Mouse (Mus musculus) layer of hippocampus, postnatal 25 days (tissue): ENCODE measurements around the gene Fut11. TPM values are rescaled to one million over a fixed set of nuclear protein-coding genes. Genes with fewer than 3 reads are reported as not detected.
"Not testable (repeated sequence)": the region's sequence is repeated elsewhere in the genome, so short reads cannot be mapped to it uniquely, and the experiment has no call there.

Experiments
- DNase-seq, 2 experiments: peaks; one replicate each; pipeline ENCODE4 v3.0.0; 2022; ENCODE audit warnings: mixed read lengths in 2 of 2, low spot score in 1 of 2; ENCODE audit errors: extremely low spot score in 1 of 2
- total RNA-seq, 2 experiments: library from RNA; stranded (reverse); gene quantifications; 2 replicates each; pipeline ENCODE4 v1.2.3; 2021

Gene Fut11
- total RNA-seq, 2 experiments from 2014 or later = 15.6 to 16.0 TPM

DNA sequence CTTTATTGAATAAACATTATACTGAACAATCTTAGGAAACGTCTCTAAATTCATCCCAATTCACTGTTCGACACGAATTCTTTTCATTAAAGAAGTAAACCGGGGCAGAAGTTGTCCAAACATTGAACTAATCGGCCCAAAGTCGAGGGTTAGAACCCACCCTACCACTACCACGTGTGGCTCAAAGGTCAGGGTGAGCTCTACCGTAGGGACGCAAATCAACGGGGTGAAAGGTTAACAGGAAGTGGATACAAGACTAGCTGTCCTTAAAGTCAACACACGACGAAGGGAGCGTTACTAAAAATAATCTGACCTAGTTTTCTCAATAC lies 21.1 kb upstream of the Fut11 start:
- no peak for DNase-seq

DNA sequence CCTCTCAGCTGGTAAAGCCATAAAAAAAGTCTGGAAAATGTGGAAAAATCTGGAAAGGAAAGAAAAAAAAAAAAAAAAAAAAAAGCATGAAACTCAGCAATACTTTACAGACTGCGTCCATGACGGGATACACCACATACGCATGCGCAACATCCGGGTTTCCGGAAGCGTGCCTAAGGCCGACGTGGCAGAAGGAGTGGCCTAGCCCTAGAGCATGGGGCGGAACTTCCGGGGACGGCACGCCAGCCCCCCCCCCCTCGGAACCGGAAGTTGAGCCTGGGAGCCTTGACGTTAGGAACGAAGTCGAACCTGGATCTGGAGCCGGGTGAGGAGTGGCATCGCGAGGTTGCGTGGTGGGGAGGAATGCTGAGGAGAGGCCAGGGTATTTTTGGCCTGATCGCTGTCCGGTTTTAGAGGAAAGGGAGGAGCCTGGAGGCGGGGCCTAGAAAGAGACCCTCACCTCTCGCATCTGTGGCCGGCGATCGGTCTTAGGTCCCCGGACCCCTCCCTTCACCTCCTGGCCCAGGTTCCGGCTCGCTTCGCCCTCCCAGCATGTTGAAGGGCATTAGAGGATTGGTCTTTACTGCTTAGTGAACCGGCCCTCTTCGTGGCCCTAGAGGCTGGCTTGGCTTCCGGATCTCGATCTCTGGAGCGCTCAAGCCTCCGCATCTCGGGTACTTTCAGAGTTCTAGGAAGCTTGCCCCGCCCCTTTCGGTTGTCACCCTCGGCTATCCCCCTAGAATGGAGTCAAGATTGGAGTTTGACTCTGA lies 20.5 kb upstream of the Fut11 start, which contains the start of gene Sec24c:
Gene Sec24c, plus strand, starts transcription at position 245 of the 770 bp plus-strand sequence.
- peak; percentile 89 to 99 for DNase-seq

DNA sequence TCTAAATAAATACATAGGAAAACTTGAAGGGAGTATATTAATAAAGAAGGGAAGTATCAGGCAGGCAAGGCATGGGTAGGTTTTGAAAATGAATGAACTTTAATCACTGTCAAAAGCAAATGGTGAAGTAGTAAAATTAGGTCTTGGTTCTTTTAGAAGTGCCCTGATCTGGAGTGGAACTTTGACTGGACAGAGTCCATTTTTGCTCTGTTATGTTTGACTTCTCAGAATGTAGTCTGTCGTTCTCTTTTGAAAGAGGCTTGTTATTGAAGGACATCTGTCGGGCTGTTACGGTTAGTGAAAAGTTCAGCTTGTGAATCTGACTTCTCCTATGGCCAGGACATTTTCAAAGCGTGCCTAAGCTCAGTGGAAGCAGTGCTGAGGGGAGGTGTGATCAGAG lies 16.9 kb upstream of the Fut11 start:
- DNase-seq = no peak

DNA sequence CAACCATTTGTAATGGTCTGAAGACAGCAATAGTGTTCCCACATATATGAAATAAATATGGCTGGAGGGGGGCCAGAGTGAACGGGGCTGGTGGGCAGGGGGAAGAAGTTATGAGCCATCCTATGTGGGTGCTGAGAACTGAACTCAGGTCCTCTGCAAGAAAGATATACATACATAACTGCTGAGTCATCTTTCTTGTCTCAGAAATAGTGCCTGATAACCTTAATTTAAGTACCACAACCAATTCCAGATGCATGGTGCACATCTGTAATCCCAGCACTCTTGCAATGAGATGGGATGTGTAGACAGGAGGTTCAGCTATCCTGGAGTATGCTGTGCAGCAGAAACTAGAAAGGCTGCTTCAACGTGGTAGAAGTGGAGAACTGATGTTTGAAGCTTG lies 13.0 kb upstream of the Fut11 start:
- no peak for DNase-seq

DNA sequence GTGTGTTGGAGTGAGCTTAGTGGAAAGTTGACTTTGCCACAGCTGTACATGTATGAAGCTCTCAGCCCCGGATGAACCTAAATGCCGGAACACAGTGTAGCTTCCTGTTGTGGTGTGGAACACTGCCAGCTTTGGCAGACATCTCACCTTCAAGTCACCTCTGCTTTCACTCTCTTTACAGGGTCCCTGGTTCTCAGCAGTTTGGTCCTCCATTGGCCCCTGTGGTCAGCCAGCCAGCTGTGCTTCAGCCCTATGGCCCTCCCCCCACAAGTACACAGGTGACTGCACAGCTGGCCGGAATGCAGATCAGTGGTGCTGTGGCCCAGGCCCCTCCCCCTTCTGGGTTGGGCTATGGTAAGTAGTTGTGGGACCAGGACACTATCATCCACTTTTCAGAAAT lies 12.3 kb upstream of the Fut11 start:
- no peak for DNase-seq

DNA sequence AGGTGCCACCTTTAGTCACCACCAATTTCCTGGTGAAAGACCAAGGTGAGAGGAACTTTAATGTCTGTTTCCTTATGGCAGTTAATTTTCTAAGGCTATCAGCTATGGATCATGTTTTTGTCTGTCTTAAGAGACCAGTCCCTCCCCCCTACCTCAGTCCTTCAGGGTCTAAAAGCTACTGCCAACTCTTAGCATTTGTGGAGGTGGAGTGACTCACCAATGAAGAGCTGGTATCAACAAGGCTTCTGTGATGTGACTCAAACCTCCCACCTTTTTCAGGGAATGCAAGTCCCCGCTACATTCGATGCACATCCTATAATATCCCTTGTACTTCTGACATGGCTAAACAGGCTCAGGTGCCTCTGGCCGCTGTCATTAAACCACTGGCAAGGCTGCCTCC lies 8.2 kb upstream of the Fut11 start:
- no peak for DNase-seq

DNA sequence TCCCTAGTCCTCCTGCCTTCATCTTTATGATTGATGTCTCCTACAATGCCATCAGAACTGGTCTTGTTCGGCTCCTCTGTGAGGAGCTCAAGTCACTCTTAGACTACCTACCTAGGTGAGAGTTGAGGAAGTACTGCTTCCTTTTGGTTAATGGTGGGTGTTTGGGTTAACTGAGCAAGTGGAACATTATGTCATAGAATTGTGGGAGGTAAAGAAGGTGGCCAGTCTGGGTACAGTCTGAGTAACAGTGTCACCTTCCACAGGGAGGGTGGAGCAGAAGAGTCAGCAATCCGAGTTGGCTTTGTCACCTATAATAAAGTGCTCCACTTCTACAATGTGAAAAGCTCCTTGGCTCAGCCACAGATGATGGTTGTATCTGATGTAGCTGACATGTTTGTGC lies 5.8 kb upstream of the Fut11 start:
- DNase-seq = no peak

DNA sequence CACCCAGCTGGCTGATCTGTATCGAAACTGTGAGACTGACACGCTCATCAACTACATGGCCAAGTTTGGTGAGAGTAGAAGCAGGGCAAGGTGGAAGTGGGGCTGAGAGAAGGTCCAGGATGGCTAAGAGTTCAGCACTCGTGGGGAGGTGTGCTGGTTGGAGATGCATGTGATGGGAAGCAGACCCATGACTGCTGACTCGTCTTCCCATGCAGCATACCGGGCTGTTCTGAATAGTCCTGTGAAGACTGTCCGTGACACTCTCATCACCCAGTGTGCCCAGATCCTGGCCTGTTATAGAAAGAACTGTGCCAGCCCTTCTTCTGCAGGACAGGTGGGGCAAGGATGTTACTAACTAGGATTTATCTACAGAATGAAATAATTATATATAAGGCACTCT lies 3.0 kb upstream of the Fut11 start:
- no peak for DNase-seq

DNA sequence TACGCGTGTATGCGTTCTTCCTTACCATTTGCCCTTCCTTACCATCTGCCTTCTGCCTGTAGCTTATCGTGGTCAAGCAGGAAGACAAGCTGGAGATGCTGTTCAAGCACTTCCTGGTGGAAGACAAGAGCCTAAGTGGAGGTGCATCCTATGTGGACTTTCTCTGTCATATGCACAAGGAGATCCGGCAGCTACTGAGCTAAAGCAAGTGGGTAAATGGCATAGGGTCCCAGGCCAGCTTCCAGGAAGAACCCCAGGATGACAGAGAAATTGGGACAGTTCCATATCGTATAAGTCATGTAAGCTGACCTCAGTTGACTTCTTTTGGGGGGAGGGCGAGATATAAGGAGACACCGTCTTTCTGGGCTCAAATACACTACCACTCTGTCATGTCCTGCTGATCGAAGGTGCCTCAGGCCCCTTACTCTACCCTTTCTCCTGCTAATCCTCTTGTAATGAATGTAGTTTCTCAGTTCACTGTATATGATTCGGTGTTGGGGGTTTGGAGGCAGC lies 1.1 kb upstream of the Fut11 start:
- DNase-seq = no peak

DNA sequence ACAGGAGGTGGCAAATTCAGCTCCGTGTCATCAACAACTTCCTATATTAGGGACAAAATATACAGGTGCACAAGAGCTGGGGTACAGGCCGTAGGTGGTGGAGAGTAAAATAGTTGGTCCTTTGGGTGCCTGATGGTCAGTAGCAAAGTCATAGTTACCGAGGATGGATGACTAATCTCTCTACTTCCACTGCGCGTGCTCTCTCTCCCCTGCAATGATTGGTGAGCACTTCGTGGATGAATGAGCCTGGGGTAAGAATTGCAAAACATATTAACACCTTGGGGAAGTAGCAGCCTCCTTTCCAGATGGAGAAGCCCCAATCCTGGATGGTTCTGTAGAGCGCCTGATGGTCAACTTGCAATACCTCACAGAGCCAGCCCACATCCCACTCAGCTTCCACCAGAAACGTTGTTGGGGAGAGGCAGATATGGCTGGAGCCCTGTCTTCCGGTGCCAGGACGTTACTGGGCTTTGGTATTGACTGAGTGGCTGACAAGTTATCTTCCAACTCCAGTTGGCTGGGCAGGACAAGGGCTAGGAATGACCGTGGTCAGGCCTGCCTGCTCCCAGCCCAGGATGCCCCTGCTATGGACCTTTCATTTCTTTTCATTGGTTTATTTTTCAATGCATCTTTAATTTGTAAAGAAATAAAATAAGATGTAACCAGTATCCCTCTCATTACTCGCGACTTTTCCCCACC lies 434 bp upstream of the Fut11 start:
- peak in 1 of 2 experiments; percentile 38 for DNase-seq

DNA sequence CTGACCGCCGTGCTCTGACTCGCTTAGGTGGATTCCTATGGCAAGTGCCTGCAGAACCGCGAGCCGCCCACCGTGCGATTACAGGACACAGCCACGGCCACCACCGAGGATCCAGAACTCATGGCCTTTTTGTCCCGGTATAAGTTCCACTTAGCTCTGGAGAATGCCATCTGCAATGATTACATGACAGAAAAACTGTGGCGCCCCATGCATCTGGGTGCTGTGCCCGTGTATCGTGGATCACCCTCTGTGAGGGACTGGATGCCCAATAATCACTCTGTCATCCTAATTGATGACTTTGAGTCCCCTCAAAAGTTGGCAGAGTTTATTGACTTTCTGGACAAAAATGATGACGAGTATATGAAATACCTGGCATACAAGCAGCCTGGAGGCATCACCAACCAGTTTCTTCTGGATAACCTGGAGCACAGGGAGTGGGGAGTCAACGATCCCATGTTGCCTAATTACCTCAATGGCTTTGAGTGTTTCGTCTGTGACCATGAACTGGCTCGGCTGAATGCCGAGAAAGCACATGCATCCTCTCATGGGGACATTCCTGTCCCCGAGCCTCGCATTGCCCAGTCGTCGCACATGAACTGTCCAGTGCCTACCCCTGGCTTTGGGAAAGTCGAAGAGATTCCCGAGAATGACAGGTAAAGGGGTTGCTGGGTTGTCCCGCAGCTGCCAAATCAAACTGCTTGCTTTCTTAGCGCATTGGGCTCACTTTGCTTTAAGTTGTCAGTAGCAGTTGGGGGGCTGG lies 1.2 kb downstream of the Fut11 start:
- DNase-seq = no peak

DNA sequence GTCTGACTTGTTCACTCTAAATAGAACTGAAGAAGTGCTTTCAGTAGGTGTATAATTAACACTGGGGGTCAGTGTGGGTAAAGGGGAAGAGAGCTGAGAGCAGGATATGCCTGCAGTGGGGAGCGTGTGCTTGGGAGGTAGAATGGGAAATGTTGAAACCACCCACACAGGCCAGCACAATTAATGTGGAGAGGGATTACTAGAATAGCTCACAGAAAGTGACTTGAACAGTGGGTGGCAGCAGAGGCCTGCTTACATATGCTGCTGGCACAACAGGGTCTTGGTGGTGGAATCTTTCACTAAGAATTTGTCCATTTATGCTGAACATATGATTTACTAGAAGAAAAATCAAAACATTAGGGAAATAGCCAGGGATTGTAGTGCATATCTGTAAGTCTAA lies 2.2 kb downstream of the Fut11 start:
- DNase-seq = peak in 1 of 2 experiments; percentile 47

DNA sequence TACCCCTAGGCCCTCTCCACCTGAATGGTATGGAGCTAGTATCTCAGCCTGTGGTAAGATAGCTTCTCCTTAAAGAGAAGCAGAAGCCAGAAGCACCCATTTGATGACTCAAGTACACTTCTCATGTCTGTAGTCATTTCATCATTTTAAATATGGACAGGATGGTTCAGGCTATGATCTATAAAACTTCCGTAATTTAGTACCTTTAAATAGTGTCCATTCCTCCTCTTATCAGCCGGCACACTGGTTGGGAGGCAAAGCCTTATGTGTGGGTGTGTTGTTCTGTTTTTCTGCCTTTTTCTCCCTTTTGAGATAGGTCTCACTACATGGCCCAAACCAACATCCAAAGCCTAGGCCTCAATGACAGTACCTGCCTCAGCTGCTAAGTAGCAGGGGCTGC lies 3.7 kb downstream of the Fut11 start:
- DNase-seq = no peak

DNA sequence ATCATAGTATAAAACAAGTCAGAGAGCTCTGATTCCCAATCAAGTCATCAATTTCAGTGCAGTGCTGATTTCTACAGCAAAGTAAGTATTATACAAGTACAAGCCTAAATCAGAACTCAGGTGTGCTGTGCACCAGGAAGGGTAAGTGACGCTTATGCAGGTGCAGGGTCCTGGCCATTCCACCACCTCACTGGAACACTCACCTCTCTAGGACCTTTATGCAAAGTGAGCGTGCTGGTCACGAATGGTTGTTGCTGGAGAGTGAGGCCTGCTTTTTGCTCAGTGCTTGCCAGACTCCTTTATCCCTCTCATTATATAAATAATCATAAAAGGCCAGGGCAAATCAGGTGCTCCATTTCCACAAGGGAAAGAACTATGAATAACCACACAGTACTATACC lies 5.6 kb downstream of the Fut11 start:
- DNase-seq = no peak

DNA sequence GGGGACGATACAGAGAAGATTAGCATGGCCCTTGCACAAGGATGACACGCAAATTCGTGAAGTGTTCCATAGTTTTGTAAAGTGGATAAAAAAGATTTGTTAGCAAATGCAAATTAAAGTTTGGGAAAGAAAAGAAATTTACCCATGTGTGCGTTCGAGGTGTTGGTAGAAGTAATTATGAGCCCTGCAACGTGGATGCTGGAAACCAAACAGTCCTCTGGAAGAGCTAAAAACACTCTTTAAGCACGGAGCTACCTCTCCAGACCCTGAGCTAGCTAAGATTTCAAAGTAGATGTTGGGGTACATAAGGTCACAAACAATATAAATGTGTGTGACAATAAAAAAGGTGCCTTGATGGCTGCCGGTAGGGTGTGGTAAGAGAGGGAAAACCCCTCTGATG lies 6.8 kb downstream of the Fut11 start:
- DNase-seq = no peak

DNA sequence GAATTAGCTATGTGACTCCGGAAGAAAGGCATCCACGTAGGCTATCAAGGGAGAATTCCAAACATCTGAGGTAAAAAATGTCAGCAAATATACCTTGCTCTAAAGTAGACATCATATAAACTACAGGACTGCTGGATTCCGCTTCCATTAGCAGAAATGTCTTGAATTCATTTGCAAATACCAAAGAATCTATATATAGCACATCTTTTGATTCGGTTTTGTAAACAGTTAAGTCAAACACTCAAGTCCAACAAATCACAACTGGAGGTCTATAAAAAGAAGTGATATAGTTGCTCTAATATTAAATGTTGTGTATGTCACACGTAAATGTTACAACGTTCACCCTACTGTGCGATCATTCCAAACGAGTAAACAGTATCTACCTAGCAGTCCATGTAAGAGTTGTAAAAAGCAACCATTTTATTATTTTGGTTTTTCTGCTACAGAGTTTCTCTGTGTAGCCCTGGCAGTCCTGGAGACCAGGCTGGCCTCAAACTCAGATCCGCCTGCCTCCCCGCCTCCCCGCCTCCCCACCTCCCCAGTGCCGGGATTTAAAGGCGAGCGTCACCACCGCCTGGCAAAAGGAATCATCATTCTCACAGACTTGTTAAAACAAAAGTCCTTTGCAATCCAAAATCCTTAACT lies 7.5 kb downstream of the Fut11 start:
- DNase-seq = no peak

DNA sequence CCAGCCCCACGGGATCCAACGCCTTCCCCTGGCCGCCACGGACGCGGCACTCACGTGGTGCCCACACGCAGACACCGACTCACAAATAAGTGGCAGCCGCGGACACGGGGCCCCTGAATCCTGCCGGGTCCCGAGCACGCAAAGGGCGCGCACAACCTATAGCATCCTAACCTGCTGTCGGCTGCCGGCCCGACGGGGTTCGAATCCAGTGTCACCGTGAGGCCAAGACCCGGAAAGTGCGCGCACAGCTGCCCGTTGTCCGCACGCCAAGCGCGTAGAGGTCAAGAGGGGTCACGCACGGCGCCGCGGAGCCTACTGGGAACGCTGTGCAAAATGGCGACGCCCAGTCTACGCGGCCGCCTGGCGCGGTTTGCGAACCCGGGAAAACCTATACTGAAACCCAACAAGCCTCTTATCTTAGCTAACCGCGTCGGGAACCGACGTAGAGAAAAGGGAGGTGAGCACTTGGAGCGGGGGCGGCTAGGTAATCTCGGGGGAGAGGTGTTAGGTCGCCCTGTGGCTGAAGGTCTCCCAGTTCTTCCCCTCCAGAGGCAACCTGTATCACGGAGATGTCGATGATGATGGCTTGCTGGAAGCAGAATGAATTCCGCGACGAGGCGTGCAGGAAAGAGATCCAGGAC lies 8.1 kb downstream of the Fut11 start, which contains the start of gene Chchd1:
Gene Chchd1, plus strand, starts transcription at position 266 of the 641 bp plus-strand sequence.
- peak; percentile 90 to 92 for DNase-seq

DNA sequence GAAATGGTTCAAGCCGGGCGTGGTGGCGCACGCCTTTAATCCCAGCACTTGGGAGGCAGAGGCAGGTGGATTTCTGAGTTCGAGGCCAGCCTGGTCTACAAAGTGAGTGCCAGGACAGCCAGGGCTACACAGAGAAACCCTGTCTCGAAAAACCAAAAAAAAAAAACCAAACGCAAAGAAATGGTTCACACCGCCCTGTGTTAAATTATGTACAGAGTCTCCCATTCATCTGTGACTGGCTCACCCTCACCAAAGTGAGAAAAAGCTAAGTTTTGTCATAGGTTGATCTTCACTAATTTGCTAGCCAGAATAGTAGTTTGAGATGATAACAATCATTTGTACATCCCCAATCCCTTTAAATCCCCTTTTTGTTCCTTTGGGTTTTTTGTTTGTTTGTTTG lies 8.7 kb downstream of the Fut11 start:
- DNase-seq = not testable (repeated sequence)

DNA sequence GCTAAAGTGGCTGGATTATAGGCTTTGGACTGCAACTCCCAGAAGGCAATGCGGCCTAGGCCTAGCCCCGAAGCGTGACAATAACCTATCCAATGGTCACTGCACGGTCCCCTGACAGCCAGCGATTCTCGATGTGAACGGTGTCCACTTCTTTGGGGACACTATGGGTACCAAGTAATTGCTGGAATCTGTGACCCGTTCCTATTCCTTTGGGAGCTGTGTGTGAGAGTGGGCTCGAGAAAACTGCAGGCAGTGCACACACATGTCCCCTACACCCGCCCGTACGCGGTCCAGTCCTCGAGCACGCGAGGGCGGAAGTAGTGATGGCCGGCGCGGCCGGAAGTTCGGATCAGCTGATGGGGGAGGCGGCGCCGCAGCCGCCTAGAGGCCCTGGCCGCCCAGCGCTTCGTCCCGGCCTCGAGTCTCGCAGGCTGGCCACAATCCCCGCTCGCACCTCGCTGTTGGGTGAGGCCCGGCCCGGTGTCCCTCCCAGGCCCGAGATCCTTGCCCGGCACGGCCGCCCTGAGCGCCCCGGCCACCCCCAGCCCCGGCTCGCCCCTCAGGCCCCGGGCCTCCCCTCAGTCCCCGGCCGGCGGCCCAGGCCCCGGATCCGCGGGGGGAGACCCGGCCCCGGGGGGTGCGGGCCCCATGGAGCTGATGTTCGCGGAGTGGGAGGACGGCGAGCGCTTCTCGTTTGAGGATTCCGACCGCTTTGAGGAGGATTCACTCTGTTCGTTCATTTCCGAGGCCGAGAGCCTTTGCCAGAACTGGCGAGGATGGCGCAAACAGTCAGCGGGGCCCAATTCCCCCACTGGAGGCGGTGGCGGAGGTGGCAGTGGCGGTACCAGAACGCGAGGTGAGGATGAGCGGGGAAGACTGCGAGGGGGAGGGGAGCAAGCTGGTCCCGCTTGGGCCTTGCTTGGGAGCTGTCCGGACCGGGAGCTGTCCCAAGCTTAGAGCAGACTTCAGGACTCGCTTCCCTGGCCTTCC lies 12.7 kb downstream of the Fut11 start, which contains the start of gene Zswim8:
Gene Zswim8, plus strand, starts transcription at position 352 of the 990 bp plus-strand sequence.
- peak; percentile 73 to 87 for DNase-seq
